Mouse (Mus musculus) NIH3T3 (cell line): Measurements from ENCODE around the gene Nlrp9b.
"Not testable (repeated sequence)": the region's sequence is repeated elsewhere in the genome, so short reads cannot be mapped to it uniquely, and the experiment has no call there.

ENCODE experiments used
- DNase-seq: peaks from one replicate; pipeline ENCODE4 v3.0.0-alpha.2; 2012; ENCODE audit warnings: low read depth

Gene Nlrp9b

GRCm38 (mm10) chr7:20122479-20122878, 131.2 kb downstream of the Nlrp9b start, which contains the start of gene Gm16442:
Gene Gm16442, minus strand, starts transcription at chr7:20122579.
- DNase-seq, result not testable (repeated sequence)
